Mouse (Mus musculus) kidney, postnatal 4 days (tissue): ENCODE results near the gene Fam160a1.
A peak's percentile ranks its signal among the peaks of the same experiment; 100 is the strongest.

Source experiments
- DNase-seq, 2 experiments: peaks; one replicate each; pipeline ENCODE4 v3.0.0; 2021; ENCODE audit warnings: mixed read lengths in 2 of 2

Gene Fam160a1

DNA sequence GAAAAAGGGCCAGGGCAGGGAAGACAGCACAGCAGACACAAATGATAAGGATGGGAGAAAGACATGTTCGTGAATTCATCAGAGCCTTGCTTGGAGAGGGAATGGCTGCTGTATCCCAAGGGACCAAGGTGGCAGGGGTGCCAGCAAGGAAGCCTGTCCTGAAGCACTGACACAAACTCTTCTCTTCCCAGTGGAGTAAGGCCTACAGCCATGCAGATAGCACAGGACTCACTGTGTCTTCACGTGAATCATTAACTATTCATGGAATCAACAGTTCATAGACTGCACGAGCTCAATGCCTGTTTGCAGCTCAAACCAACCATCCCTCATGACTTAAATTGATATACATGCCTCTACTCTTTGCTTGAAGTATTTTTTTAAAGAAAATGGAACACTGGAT, 139.1 kb downstream of the Fam160a1 start:
- no peak for DNase-seq

DNA sequence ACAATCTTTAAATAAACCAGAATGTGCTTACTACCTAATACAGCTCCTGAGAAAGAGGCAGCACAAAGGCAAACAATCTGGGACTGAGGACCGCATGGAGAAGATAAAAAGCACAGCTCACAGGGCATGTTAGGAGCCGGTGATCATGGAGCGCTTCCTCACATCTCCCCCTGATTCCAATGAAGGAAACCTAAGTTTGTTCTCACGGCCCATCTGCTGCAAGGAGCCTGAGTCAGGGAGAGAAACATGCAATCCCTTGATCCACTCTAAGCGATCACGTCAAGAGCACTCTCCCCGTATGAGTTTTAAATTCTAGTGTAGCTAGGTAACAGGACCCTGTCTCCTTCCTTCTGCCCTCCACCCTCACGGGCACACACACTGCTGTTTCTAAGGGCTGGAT, 140.0 kb downstream of the Fam160a1 start:
- no peak for DNase-seq

DNA sequence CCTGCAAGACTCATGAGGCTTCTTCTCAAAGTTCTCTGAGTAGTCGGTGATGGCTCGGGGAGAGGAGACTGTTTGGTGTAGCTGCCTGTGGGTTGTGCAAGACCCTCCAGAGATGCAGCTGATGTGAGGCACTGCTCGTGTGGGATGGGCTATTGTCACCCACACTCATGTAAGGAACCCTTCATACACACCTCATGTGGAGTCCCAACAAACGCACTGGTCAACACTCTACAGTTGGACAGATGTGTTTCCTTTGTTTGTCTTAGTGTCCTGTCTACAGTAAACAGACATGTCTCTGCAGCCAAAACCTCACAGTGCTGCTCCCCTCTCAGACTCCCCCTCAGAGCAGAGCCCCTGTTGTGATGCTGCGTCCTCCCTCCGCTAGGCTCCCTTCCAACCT, 147.2 kb downstream of the Fam160a1 start:
- DNase-seq = no peak

DNA sequence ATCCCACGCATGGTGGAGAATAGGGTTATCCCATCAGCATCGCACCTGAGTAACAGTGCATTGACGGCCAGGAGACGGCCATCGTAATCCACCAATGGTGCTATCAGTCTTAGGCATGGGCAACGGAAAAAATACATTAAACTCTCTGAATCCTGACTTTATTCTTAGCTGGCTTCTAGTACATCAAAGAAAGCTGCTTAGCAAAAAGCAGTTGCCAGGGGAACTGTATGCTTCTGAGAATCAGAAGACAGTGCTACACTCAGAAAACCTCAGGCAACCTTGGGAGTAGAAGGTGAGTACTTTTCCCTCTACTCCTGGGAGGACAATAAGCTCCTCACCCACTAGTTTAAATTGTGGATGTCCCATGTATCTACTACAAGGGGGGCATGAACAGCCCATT, 149.4 kb downstream of the Fam160a1 start:
- DNase-seq = no peak

DNA sequence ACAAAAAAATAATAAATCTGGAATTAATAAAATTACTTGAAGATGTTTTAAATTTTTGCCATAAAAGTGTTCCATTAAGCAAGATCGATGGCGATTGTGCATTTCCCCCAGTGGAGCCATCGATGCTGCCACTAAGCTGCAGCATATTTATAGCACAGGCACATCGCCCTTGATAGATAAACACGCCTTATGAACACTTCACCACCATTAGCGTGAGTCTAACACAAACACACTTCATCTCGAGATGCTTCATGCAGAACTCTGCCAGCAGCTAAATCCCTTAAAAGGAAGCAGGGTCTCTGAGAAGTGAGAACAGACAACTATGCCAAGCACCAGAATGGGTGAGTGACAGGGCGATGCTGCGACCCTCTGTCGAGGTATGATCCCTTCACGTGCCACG, 150.4 kb downstream of the Fam160a1 start:
- DNase-seq = no peak

DNA sequence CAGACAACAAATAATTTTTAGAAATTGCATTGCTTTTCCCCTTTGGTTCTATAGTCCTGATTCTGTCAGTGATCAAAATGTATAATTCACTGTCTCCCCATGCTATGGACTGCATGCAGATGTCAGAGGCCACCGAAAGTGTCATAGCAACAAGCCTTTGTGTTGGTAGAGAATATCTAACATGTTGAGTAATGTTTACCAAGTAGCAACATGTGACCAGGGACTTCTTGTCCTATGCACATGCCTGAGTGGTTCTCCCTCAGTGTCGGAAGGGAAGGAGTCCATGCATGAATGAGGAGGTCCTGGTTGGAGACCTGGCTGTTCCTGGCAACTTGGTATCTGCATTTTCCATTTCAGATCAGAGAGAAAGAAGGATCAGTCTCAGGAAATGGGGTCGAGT, 150.9 kb downstream of the Fam160a1 start:
- peak in 1 of 2 experiments; percentile 31 for DNase-seq

DNA sequence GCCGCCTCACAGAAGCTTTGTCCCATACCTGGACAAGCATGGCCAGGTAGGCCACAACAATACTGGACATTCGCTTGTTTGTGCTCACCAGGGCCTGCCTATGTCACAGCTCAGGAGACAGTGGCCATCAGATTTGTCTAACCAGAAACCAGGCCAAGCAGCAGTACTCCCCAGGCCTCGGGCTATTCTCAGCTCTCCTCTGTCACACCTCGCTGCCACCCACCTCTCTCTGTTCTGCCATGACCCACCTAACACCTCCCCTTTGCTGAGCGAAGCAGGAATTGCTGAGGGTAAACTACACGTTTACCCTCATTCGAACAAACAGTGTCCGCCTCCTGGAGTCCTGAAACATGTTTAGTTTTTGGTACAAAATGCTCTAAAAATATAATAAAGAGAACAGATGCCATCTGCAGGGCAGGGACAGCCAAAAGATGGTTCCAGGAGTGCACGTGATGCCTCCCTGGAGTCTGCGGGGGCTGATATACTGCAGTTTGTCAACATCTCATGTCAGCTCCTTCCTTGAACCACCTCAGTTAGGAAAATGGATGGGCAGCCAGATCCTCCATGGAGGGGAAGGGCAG, 152.4 kb downstream of the Fam160a1 start:
- DNase-seq = peak; percentile 27 to 33

DNA sequence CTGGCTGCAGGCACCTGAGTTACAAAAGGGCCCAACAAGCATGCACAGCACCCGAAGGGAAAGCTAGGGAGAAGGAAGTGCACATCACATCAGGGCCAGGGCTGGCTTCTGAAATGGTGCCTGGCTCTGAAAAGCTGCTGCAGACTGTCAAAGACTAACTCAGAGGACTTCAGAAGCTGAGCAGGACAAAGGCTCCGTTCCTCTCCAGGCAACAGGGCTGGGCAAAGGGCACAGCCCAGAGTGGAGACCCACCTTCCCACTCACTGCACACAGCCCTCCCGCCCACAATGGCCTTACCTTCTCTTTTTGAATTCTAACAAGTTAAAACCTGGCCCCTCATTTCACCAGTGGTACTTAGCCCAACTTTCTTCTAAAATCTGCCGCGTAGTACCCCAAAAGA, 153.3 kb downstream of the Fam160a1 start:
- peak; percentile 26 to 40 for DNase-seq

DNA sequence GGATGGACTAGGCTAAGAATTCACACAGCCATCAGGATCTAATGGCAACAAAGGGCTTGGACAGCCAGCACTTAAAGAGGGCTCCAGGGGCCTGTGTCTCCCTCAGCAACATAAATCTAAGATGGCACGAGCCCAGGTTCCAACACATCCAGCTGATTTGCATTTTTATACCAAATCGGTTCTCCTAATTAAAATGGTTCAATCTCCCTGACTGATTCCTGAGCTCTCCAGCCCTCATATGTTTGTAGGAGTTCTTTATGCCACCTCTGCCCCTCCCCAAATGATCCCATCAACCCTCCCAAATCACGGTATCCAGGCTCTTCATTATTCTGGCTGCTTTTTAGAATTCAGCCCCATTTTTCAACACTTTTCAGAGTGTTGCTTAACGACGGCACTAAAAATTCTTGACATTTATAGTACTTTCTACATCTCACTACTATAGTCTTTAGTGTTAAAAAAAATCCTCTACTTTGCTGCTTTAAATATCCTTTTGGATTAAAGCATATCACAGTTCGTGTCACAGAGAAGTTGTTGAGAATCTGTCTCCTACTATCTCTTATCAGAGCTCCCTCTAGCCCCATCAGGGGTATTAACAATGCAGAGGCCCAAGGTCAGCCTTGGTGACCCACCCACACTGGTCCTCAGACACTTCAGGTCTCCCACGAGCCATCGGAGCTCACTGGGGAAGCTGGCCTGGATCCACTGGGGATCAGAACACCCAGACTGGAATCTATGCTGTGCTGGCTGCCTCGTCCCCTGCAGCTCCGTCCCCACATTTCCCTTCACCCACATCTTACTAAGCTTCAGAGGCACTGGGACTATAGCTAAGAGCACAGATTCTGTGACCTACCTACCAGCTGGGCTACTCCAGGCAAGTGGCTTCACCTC, 154.9 kb downstream of the Fam160a1 start:
- no peak for DNase-seq

DNA sequence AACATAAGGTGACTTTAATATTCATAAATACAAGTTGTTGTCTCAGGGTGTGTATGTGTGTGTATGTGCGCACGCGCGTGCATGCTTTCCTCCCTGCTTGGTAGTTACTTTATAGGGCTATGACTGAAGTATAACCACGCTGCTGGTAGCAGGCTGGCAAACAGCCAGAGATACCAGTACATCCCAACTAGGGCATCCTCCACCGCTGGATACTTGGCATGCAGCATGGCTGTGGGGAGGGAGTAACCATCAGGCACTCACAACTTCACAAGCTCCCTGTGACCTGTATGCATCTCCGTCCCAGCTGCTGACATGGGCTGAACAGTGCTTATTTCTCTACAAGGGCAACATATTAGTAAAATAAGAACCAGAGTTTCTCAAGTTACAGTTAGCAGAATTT, 157.4 kb downstream of the Fam160a1 start:
- no peak for DNase-seq

DNA sequence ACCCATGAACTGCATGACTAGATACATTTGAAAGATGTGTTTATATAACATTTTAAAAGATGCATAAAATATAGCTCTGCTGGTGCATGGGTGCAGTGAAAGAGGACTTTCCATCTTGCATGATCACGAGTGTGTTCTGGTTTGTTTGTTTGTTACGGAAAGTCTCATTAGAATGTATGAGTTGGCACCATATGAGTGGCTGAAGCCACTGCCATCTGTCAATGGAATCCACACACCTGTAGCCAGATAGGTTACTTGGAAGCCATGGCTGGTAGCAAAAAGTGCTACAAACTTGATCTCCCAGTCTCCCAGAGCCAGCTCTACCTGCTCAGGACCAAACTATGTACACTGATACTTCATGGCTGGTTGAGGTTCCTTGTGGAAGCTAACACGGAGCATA, 161.6 kb downstream of the Fam160a1 start:
- no peak for DNase-seq

DNA sequence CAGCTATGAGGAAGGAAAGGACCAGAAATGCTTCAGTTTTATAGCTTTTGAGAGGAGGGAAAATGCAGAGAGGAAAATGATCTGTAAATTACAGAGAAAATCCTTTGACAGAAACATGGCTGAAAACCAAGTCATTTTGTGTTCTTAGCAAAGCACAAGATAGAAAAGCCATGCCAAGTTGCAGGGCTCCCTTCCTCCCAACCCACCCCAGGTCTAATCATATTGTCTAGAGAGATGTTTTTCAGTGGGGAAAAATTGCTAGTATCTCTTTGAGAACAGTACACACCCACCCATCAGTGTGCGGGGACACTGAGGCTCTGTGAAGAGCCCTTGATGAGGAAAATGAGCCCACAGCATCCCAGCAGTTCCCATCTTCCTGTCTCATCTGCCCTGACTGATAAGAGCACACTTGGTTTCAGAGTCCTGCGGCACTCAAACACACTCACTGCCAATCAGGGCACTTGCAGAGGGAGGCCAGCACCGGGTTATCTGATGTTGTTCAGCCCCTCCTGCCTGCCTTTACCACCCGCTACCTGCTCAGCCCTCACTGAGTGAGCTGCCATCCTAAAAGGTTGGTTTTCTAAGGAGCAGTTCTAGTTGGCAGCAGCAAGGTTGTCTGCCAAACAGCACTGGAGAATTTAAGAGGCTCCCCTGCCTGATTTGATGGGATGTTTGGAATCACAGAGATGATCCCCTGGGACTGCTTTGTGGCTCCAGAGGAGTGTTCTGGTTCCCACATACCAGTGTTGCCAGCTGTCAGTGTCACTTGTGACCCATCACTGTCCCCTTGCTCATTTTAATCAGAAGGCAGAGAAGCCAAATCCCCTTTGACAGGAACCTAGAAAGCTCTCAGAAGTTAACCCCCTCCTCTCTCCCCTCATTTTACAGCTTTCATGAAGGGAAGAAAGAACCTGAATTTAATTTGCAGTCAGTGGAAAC, 164.1 kb downstream of the Fam160a1 start:
- DNase-seq = no peak

DNA sequence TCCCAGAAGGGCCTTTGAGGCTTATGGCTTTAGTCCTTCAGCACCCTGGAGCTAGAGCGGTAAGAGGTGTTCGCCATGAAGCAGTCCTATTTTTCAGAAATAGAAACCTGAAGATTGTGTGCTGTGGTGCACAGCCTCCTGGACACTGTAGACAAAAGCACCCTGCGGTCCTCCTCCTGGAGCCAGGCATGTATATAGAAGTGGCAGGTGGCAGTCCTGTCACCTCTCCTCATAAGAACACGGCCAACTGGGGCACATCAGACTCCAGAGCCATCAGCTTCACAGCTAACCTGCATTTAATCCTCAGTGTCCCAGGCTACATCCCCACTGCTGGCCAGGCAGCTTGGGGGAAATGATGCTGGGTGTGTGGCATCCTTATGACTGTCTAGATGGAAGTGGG, 167.9 kb downstream of the Fam160a1 start:
- DNase-seq = no peak

DNA sequence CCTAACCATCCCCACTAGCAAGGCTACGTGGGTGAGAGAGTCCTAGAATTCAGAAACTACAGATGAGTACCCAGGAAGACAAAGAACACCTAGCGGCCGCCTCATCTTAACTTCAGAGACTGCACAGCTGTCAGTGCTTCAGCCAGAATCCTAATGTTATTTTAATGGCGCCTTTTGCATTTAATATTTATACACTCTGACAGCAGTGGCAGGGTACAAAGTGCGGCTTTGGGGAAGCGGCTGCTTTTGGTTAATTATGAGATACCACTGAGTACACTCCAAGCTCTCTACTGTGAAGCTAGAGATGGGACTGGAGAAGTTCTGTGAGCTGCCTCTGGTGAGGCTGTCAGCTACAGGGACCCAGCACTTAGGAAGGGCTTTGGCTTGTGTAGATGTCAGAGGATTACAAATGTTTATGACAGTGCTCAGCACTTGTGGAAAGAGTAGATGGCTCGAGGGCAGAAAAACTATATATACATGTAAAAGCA, 171.5 kb downstream of the Fam160a1 start:
- DNase-seq = no peak

DNA sequence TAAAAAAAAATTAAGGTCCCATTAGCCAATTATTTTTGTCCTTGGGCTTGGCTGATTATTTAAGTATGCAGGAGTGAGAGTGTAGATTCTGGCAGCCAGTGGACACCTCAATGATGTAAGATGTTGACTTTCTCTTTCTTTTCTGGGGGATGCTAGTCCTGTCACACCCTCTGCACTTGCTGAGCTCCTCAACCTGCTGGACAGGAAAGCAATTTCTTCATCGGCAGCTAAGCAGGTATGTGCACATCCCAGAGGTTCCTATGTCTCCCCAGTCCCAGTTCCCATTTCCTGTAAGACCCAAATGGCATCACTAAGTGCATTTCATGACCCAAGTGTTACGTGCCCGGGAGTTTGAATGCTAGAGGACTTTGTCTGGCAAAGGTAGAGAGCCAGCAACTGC, 172.3 kb downstream of the Fam160a1 start:
- DNase-seq = no peak

DNA sequence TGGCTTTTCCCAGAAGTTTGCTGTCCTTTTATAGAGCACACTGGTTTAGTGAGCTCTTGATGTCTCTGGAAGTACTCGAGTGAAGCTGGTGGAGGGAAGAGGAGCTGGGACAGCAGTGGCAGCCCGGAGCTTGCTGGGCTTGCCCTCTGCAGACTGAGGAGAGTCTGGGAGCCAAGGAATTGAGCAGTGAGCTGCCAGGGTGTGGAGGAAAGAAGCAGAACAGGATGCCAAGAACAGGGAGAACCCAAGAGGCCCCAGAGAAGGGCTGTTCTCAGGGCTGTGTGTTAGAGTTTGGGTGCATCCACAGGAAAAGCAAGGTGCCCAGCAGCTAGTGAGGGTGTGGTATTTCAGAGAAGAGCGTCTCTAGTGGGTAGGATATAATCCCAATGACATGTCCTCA, 175.3 kb downstream of the Fam160a1 start:
- DNase-seq = no peak

DNA sequence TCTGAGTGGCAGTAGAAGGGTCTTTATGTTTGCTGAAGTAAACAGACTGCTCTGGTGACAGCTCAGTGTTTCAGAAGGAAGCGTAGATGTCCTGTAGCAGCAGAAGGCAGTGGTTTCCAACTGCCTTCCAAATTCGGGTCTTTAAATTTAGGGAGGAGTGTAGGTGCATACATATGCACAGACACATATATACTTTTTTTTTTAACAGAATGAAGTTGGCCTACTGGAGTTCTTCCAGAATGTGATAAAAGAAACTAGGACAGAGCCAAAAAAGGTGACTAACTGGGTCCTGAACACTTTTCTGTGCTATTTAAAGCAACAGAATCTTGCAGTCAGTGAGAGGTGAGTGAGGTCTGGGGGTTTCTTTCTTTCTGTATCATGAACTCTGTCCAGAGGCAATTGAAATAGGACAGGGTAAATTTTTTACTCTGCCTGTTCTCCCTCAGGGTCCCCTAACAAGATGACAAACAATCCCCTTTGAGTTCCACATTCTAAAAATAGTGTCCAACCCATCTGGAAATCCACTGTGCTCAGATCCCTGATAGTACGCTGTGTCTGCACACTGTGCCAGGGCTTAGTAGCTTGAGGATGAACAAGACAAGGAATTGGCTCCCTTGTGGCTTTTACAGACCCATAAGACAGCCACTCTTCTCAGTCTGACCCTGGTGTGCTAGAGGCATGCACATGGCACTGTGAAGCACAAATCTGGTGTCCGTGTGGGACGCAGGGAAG, 180.2 kb downstream of the Fam160a1 start:
- no peak for DNase-seq

DNA sequence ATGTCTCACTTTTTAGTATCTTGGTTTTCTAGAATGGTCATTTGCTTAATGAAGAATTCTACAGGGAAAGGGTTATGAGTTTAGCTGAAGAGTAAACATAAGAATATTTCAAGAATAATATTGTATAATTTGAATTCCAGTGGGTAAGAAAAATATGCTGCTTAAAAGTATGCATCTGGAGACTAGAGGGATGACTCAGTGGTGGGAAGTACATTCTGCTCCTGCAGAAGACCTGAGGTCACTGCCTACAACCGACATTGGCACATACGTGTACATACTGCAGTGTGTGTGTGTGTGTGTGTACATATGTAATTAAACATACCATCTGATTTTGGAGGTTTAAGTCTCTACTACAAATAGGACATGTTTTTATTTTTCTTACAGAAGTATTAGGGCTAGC, 181.5 kb downstream of the Fam160a1 start:
- no peak for DNase-seq

DNA sequence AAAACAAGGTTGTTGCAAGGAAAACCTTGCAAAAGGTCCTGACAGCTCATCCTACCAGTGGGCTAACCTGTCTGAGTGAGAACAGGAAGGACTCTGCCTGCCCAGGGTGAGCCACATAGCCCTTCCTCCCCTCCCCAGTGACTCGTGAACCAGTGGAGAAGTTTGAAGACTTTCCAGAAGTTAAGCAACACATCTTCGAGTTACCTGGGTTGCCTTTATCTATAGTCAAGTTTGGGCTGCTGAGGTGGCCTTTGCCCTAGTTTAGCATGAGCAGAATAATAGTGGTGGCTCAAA, 182.0 kb downstream of the Fam160a1 start:
- DNase-seq = no peak

DNA sequence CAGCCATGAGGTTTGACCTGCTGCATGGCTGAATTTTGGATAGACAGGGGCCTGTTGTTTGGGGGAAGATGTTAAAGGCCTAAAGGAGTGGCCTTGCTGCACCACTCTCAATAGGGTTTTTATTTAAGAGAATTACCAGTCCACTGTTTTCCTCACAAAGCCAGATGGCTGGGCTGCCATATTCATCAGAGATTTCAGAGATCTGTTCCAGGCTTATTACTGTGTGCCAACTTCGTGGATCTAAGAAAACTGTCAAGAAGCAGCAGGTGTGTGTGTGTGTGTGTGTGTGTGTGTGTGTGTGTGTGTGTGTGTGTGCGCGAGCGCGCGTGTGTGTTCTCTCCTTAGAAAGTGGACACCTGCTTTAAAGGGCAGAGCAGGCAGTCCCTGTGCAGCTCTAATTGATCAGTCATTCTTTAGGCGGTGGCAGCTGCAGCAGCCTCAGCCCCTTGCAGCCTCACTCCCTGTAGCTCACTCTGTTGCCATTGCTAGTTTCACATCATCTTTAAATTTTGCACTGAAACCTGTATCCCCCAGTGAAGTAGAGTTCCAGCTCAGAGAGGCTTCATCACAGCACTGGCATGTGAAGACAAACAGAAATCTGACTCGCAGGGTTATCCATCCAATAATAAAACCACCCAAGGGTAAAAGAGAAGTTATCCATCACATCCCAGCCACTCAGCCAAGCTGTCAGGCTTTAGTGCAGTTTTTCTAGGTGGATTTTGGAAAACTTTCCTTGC, 182.5 kb downstream of the Fam160a1 start:
- no peak for DNase-seq

DNA sequence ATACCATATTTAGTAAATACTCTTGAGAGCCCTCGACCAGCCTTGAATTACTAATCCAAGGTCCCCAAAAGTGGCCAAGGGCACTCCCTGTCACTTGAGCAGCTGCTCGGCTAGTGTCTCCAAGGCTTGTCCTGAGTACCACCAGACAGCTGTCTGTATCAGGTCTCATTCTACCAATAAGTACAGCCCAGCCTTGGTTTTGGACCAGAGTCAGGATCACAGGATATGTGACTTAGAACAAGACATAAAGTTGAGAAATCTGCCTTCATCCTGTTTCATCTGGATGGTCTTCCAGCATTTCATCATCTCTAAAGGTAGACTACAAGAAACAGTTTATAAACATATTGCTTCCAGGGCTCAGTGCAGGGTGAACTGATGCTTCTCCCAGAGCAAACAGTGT, 183.4 kb downstream of the Fam160a1 start:
- DNase-seq = no peak

DNA sequence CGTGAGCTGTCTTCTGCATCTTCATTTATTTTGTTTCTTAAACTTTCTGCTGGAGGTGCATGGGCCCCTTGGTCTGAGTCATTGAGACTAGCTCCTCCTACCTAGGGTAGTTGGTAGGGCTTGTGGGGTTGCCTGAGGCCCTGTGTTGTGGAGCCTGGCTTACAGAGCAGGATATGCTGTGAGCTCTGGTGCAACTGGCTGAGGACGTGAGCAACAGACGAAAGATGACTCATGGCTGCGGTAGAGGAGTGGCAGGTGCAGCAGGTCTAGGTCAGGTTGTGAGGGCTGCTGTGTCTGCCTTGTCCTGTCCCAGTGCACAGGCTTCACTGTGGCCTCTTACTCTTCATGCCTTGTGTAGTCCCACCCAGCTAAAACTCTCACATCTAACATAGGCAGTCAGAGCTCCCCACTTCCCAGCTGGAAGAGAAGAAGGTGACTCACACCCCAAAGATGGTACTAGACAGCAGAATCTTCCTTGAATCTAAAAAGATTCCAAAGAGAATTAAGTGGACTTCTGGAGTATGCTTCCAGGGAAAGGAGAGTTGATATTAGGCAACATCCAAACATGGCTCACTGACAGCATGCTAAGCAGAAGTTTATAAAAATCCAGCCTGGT, 187.1 kb downstream of the Fam160a1 start:
- no peak for DNase-seq
